In the genomic region with DNA sequence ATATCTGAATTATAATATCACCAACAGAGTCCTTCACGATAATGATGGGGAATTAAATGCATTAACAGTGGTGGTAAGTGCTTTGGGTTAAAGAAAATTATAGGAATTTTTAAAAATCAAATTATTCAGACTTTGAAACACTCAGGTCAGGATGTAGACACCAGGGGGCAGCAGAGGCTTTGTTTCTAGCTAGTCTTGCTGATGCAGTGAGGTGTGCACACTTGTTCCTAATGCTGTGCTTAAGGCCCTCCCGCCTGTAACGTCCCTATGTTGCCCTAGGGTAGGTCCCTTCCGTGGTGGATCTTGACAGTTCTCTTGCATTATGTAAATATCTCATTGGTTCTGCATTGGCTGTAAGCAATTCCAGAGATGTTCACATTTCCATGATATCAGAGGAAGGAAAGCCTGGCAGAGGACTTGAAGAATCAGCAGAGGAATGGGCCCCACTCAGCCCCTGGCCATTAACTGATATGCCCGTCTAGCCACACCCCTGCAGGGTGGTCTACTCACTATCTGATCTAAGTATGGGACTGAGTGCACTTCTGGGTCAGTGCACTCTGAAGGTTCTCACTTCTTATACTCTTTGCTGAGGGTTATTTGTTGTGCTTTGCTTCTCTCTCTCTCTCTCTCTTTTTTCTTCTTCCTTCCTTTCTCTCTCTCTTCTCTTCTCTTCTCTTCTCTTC, we compare ENCODE assay signal across 9 mouse cellular contexts. TPM values are rescaled to one million over a fixed set of nuclear protein-coding genes. Genes with fewer than 3 reads are reported as not detected.
DNase-seq lines count a peak whose midpoint lies in the region; ATAC-seq and TF ChIP-seq lines count a peak whose summit lies in the region.
"Had no signal": no experiment of that assay in that cellular context is flagged by ENCODE, and none has a peak within 500 bp of the region (broad histone marks: within the 10 kb centered on the region; RNA-seq: fewer than 3 reads in every experiment).

No protein-coding gene starts in this region.

- TF ChIP-seq CTCF in brain, embryonic 14.5 days (IDR thresholded peaks at IDR 0.05; ENCODE audit: borderline replicate concordance, extremely low read depth, insufficient read depth, insufficient read length) = peak; percentile 64; the same call in 1 of the 2 replicates
- peak; percentile 76 for TF ChIP-seq CTCF in midbrain, postnatal 0 days (IDR thresholded peaks at IDR 0.05)
- TF ChIP-seq CTCF in testis, adult 2 months (IDR thresholded peaks at IDR 0.05; ENCODE audit: control insufficient read depth, insufficient read depth, insufficient replicate concordance, low read depth, low read length) = peak; percentile 19; the same call in 1 of the 2 replicates

- no peak for TF ChIP-seq POLR2A in brain, embryonic 14.5 days (IDR thresholded peaks at IDR 0.05; ENCODE audit: borderline replicate concordance, extremely low read depth, insufficient read depth, insufficient read length, poor library complexity, severe bottlenecking)
- no peak for TF ChIP-seq POLR2A in testis, adult 2 months (IDR thresholded peaks at IDR 0.05; ENCODE audit: control insufficient read depth, low read depth, low read length)

- H3K4me2 ChIP-seq in liver, embryonic 12.5 days = no peak overlapping the region
- H3K4me2 ChIP-seq in hindbrain, embryonic 11.5 days (replicated peaks; ENCODE audit: low read depth, low read length) = no peak overlapping the region
- H3K4me2 ChIP-seq in midbrain, postnatal 0 days (ENCODE audit: low read depth, low read length, poor library complexity, severe bottlenecking) = no peak overlapping the region
- H3K4me2 ChIP-seq: liver, embryonic 15.5 days had no signal

- no peaks in the 10 kb centered on the region for H3K36me3 ChIP-seq in liver, embryonic 12.5 days
- H3K36me3 ChIP-seq in hindbrain, embryonic 11.5 days (ENCODE audit: control insufficient read depth, insufficient read depth, low read length) = no peaks in the 10 kb centered on the region
- no peaks in the 10 kb centered on the region for H3K36me3 ChIP-seq in midbrain, postnatal 0 days (ENCODE audit: insufficient read depth, low read length)
- no peaks in the 10 kb centered on the region for H3K36me3 ChIP-seq in testis, adult 2 months (ENCODE audit: control insufficient read depth, insufficient read depth, low read length)
- H3K36me3 ChIP-seq: liver, embryonic 15.5 days had no signal

- 7% methylated on average over 5 of the region's 5 CpGs for WGBS in liver, embryonic 12.5 days (ENCODE audit: insufficient replicate concordance)
- 24% methylated on average over 5 of the region's 5 CpGs for WGBS in hindbrain, embryonic 11.5 days
- 20% methylated on average over 5 of the region's 5 CpGs for WGBS in midbrain, postnatal 0 days

- intact Hi-C loops in left cerebral cortex, postnatal 14 days (cut with DNase I) = loop anchor here (2.0 kb wide), 2 partner anchors 337 to 411 kb away; no protein-coding TSS in a partner anchor

- DNase-seq in liver = peak; percentile 71
- peak; percentile 80 for DNase-seq in brain, embryonic 14.5 days (ENCODE audit: low read depth)
- peak; percentile 79 for DNase-seq in hindbrain, embryonic 11.5 days (ENCODE audit: low spot score)
- peak; percentile 67 to 73 for DNase-seq in left cerebral cortex, postnatal 14 days (ENCODE audit: low spot score in 2 of 2)
- DNase-seq in midbrain, postnatal 0 days (ENCODE audit: low spot score) = peak; percentile 77

- no peak overlapping the region for H3K4me3 ChIP-seq in liver, embryonic 12.5 days
- no peak overlapping the region for H3K4me3 ChIP-seq in hindbrain, embryonic 11.5 days (ENCODE audit: low read depth, low read length)
- no peak overlapping the region for H3K4me3 ChIP-seq in midbrain, postnatal 0 days (ENCODE audit: low read depth, low read length)
- H3K4me3 ChIP-seq in testis, adult 2 months (ENCODE audit: control insufficient read depth, low read depth, low read length) = no peak overlapping the region
- H3K4me3 ChIP-seq: liver, embryonic 15.5 days had no signal

- H3K27ac ChIP-seq in liver, embryonic 12.5 days = no peak overlapping the region
- H3K27ac ChIP-seq in hindbrain, embryonic 11.5 days (ENCODE audit: low read depth, low read length) = no peak overlapping the region
- no peak overlapping the region for H3K27ac ChIP-seq in midbrain, postnatal 0 days (ENCODE audit: low read depth, low read length)
- no peak overlapping the region for H3K27ac ChIP-seq in testis, adult 2 months (ENCODE audit: control insufficient read depth, insufficient read depth, low read depth, low read length)
- H3K27ac ChIP-seq: liver, embryonic 15.5 days had no signal

- peaks cover 11% of the 10 kb centered on the region; the same call in 1 of the 2 replicates for H3K27me3 ChIP-seq in liver, embryonic 12.5 days (replicated peaks)
- H3K27me3 ChIP-seq in hindbrain, embryonic 11.5 days (ENCODE audit: control insufficient read depth, insufficient read depth, low read length) = no peaks in the 10 kb centered on the region
- H3K27me3 ChIP-seq in midbrain, postnatal 0 days (ENCODE audit: insufficient read depth, low read length) = no peaks in the 10 kb centered on the region
- no peaks in the 10 kb centered on the region for H3K27me3 ChIP-seq in testis, adult 2 months (ENCODE audit: control insufficient read depth, insufficient read depth, low read length)

- peaks cover 3% of the 10 kb centered on the region; the same call in 1 of the 2 replicates for H3K4me1 ChIP-seq in liver, embryonic 12.5 days
- H3K4me1 ChIP-seq in hindbrain, embryonic 11.5 days (replicated peaks; ENCODE audit: control insufficient read depth, insufficient read depth, low read length) = no peaks in the 10 kb centered on the region
- H3K4me1 ChIP-seq in midbrain, postnatal 0 days (ENCODE audit: insufficient read depth, low read length) = no peaks in the 10 kb centered on the region
- H3K4me1 ChIP-seq in testis, adult 2 months (ENCODE audit: control insufficient read depth, insufficient read depth, low read length) = no peaks in the 10 kb centered on the region
- H3K4me1 ChIP-seq: liver, embryonic 15.5 days had no signal

- no peaks in the 10 kb centered on the region for H3K9me3 ChIP-seq in liver, embryonic 12.5 days (replicated peaks)
- no peaks in the 10 kb centered on the region for H3K9me3 ChIP-seq in hindbrain, embryonic 11.5 days (ENCODE audit: control insufficient read depth, low read length)
- H3K9me3 ChIP-seq in midbrain, postnatal 0 days (ENCODE audit: low read length) = no peaks in the 10 kb centered on the region
- H3K9me3 ChIP-seq: liver, embryonic 15.5 days had no signal

- ATAC-seq in liver, embryonic 12.5 days = no peak
- peak; percentile 75 for ATAC-seq in erythroblast, adult 5-6 weeks (replicated peaks; ENCODE audit: low FRiP score, poor library complexity, severe bottlenecking)
- ATAC-seq in hindbrain, embryonic 11.5 days (ENCODE audit: low FRiP score) = no peak
- peak; percentile 62 for ATAC-seq in midbrain, postnatal 0 days (ENCODE audit: low FRiP score)

- no peak overlapping the region for H3K9ac ChIP-seq in liver, embryonic 12.5 days
- H3K9ac ChIP-seq in hindbrain, embryonic 11.5 days (ENCODE audit: low read depth, low read length) = no peak overlapping the region
- no peak overlapping the region for H3K9ac ChIP-seq in midbrain, postnatal 0 days (replicated peaks; ENCODE audit: low read length, poor library complexity, severe bottlenecking)
- H3K9ac ChIP-seq: liver, embryonic 15.5 days had no signal

RNA-seq across cellular contexts. Expression of a gene that starts 8.1 kb away (rescaled TPM):
- polyA plus RNA-seq in liver, embryonic 12.5 days (2016; fragmentation: Nextera tagmentation; extraction: Ambion mirVana) = 20.2 and 23.1 TPM in 2 replicates
- polyA plus RNA-seq in brain, embryonic 14.5 days (2012; rRNA removed) = 12.8 and 15.5 TPM in 2 replicates
- 15.0 and 25.3 TPM in 2 replicates for total RNA-seq in erythroblast, adult 5-6 weeks (2015; ENCODE audit: low replicate concordance)
- 11.1 and 23.3 TPM in 2 replicates for total RNA-seq in erythroblast, adult 5-6 weeks (2017; ENCODE audit: low replicate concordance)
- 31.0 and 33.3 TPM in 2 replicates for polyA plus RNA-seq in hindbrain, embryonic 11.5 days (2014; fragmentation: Nextera tagmentation; extraction: Ambion mirVana)
- 10 to 100 TPM; 48.7 to 52.8 TPM for total RNA-seq in left cerebral cortex, postnatal 14 days (2021)
- 7.3 and 13.9 TPM in 2 replicates for total RNA-seq in midbrain, postnatal 0 days (2014; rRNA removed)
- 32.5 and 36.6 TPM in 2 replicates for polyA plus RNA-seq in midbrain, postnatal 0 days (2015; fragmentation: Nextera tagmentation; extraction: Ambion mirVana)
- polyA plus RNA-seq in testis, adult 2 months (2012; rRNA removed) = 5.8 and 8.7 TPM in 2 replicates

RNA-seq across cellular contexts. Expression of a gene that starts 19.3 kb away (rescaled TPM):
- 3.0 and 3.6 TPM in 2 replicates for polyA plus RNA-seq in liver, embryonic 12.5 days (2016; fragmentation: Nextera tagmentation; extraction: Ambion mirVana)
- polyA plus RNA-seq in brain, embryonic 14.5 days (2012; rRNA removed) = 12.2 and 20.9 TPM in 2 replicates
- 1.2 TPM in 1 of 2 replicates, not detected in the other for total RNA-seq in erythroblast, adult 5-6 weeks (2015; ENCODE audit: low replicate concordance)
- not detected in 2 replicates for total RNA-seq in erythroblast, adult 5-6 weeks (2017; ENCODE audit: low replicate concordance)
- polyA plus RNA-seq in hindbrain, embryonic 11.5 days (2014; fragmentation: Nextera tagmentation; extraction: Ambion mirVana) = 14.0 and 15.7 TPM in 2 replicates
- 1 to 10 TPM; 2.0 to 2.5 TPM for total RNA-seq in left cerebral cortex, postnatal 14 days (2021)
- 15.1 and 21.0 TPM in 2 replicates for total RNA-seq in midbrain, postnatal 0 days (2014; rRNA removed)
- polyA plus RNA-seq in midbrain, postnatal 0 days (2015; fragmentation: Nextera tagmentation; extraction: Ambion mirVana) = 3.5 and 4.8 TPM in 2 replicates
- polyA plus RNA-seq in testis, adult 2 months (2012; rRNA removed) = 1.9 and 2.0 TPM in 2 replicates

Comparison
In these comparisons a context has a peak if more than half of its experiments do, and no peak if none do; other contexts are left out.
1. ATAC-seq: peak in erythroblast, adult 5-6 weeks (single experiment) and midbrain, postnatal 0 days (single experiment); none in liver, embryonic 12.5 days (single experiment) and hindbrain, embryonic 11.5 days (single experiment).
2. CTCF ChIP-seq: peak in every context shown above with its lines; median percentile 76 in midbrain, postnatal 0 days; 64 in brain, embryonic 14.5 days; 19 in testis, adult 2 months.
3. Peak in every context shown above with its lines, with median percentiles within 50 percentile points of each other: DNase-seq.